Mouse (Mus musculus): ENCODE data around the gene Cyb5r3. TPM values are rescaled to one million over a fixed set of nuclear protein-coding genes. Genes with fewer than 3 reads are reported as not detected.

The Cyb5r3 gene
- polyA plus RNA-seq, 1 experiment from 2014 or later, result 122 TPM

DNA sequence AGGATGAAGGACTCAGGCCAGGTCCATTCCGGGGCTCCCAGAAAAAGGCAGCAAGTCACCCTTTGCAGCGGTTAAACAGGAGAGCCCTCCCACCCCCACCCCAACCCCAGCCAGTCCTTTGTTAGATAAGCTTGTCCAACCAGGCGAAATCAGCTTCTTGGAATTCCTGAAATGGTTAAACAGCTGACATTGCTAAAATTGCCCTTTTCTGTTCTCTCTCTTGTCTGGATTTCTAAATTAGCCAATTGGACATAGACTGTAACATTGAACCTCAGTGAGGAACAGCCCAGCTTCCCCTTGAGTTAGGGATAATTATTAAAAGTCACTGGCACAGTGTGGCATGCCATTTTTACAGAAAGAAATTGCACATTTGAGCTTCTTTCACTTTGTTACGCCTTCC is 30.0 kb upstream of the Cyb5r3 start:
- H3K27me3 ChIP-seq (ENCODE audit: control insufficient read depth, insufficient read depth, low read length), result no peaks in the 10 kb centered on the region
- no peak overlapping the region for H3K9ac ChIP-seq (replicated peaks; ENCODE audit: low read depth, low read length)
- H3K4me2 ChIP-seq (ENCODE audit: low read depth, low read length), result no peak overlapping the region
- H3K36me3 ChIP-seq (ENCODE audit: control insufficient read depth, insufficient read depth, low read length), result no peaks in the 10 kb centered on the region
- H3K27ac ChIP-seq (ENCODE audit: low read depth, low read length), result no peak overlapping the region
- H3K4me1 ChIP-seq (ENCODE audit: control insufficient read depth, insufficient read depth, low read length), result no peaks in the 10 kb centered on the region
- WGBS, result 79% methylated on average over 4 of the region's 4 CpGs
- no peak for ATAC-seq (ENCODE audit: low read depth)
- no peaks in the 10 kb centered on the region for H3K9me3 ChIP-seq (ENCODE audit: control insufficient read depth, low read length)
- no peak overlapping the region for H3K4me3 ChIP-seq (ENCODE audit: low read depth, low read length)

DNA sequence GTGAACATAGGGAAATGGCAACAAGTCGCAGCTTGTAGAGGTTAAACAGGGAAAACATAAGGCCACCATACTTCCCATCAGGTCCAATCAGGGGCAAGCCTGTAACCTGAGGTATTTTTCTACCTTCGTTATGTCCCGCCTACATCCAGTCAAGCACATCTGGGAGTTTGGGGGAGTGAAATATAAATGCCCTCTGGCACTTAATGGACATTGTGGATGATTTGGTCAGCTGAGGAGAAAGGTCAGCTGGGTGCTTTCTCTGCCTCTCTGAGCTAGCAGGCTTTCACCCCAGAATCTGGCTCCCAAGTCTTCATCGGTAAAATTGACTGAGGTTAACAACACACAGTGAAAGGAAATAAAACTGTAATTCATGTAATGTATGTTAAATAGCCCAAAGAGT is 21.0 kb upstream of the Cyb5r3 start:
- H3K27me3 ChIP-seq (ENCODE audit: control insufficient read depth, insufficient read depth, low read length), result no peaks in the 10 kb centered on the region
- 90% methylated on average over 4 of the region's 4 CpGs for WGBS
- no peak overlapping the region for H3K27ac ChIP-seq (ENCODE audit: low read depth, low read length)
- no peaks in the 10 kb centered on the region for H3K4me1 ChIP-seq (ENCODE audit: control insufficient read depth, insufficient read depth, low read length)
- ATAC-seq (ENCODE audit: low read depth), result no peak
- H3K36me3 ChIP-seq (ENCODE audit: control insufficient read depth, insufficient read depth, low read length), result no peaks in the 10 kb centered on the region
- no peak overlapping the region for H3K4me2 ChIP-seq (ENCODE audit: low read depth, low read length)
- H3K9ac ChIP-seq (replicated peaks; ENCODE audit: low read depth, low read length), result no peak overlapping the region
- H3K4me3 ChIP-seq (ENCODE audit: low read depth, low read length), result no peak overlapping the region
- H3K9me3 ChIP-seq (ENCODE audit: control insufficient read depth, low read length), result no peaks in the 10 kb centered on the region

DNA sequence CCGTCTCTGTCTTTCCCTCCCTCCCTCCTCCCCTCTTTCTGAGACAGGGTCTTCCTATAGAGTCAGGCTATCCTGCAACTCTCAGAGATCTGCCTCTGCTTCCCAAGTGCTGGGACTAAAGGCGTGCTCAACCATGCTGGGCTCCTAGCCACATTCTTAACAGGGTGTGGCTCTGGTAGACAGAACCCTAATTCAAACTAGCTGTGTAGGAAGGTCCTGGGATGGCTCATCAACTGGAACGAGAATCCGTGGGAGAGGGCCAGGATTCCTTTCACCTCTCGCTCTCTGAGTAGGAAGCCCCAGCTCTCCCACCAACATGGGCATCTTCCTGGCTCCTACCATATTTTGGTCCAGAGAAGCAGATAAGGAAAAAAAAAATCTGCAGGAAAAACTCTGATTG is 10.0 kb upstream of the Cyb5r3 start:
- H3K36me3 ChIP-seq (ENCODE audit: control insufficient read depth, insufficient read depth, low read length), result no peaks in the 10 kb centered on the region
- no peak for ATAC-seq (ENCODE audit: low read depth)
- H3K27me3 ChIP-seq (ENCODE audit: control insufficient read depth, insufficient read depth, low read length), result no peaks in the 10 kb centered on the region
- no peaks in the 10 kb centered on the region for H3K9me3 ChIP-seq (ENCODE audit: control insufficient read depth, low read length)
- H3K27ac ChIP-seq (ENCODE audit: low read depth, low read length), result no peak overlapping the region
- H3K9ac ChIP-seq (replicated peaks; ENCODE audit: low read depth, low read length), result no peak overlapping the region
- no peak overlapping the region for H3K4me2 ChIP-seq (ENCODE audit: low read depth, low read length)
- 80% methylated on average over 5 of the region's 5 CpGs for WGBS
- no peaks in the 10 kb centered on the region for H3K4me1 ChIP-seq (ENCODE audit: control insufficient read depth, insufficient read depth, low read length)
- no peak overlapping the region for H3K4me3 ChIP-seq (ENCODE audit: low read depth, low read length)

DNA sequence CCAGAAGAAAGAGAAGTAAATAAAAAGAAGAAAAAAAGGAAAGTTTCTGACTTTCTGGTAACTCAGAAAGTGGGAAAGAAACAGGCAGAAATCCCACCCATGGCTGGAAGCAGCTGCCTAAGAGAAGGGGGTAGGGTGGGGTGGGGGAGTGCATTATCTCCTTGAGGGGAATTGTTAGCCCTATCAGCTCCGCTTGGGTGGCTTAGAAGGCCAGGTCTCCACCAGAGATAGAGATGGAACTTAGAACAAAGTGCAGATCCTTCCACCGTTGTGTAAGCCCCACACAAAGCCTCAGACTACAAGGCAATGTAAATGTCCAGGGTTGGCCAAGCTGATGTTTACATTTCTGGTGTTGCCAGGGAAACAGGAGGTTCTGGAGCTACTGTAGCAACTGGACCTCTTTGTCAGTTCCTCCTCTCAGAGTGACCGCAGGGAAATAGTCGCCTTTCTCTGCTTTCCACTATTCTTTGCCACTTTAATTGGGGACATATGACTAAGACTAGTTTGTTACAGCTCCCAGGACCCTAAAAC is 9.5 kb upstream of the Cyb5r3 start:
- no peaks in the 10 kb centered on the region for H3K4me1 ChIP-seq (ENCODE audit: control insufficient read depth, insufficient read depth, low read length)
- no peak overlapping the region for H3K27ac ChIP-seq (ENCODE audit: low read depth, low read length)
- H3K9me3 ChIP-seq (ENCODE audit: control insufficient read depth, low read length), result no peaks in the 10 kb centered on the region
- H3K4me2 ChIP-seq (ENCODE audit: low read depth, low read length), result no peak overlapping the region
- H3K27me3 ChIP-seq (ENCODE audit: control insufficient read depth, insufficient read depth, low read length), result no peaks in the 10 kb centered on the region
- no peak for ATAC-seq (ENCODE audit: low read depth)
- H3K4me3 ChIP-seq (ENCODE audit: low read depth, low read length), result no peak overlapping the region
- H3K9ac ChIP-seq (replicated peaks; ENCODE audit: low read depth, low read length), result no peak overlapping the region
- no peaks in the 10 kb centered on the region for H3K36me3 ChIP-seq (ENCODE audit: control insufficient read depth, insufficient read depth, low read length)
- WGBS, result 58% methylated on average over 4 of the region's 4 CpGs

DNA sequence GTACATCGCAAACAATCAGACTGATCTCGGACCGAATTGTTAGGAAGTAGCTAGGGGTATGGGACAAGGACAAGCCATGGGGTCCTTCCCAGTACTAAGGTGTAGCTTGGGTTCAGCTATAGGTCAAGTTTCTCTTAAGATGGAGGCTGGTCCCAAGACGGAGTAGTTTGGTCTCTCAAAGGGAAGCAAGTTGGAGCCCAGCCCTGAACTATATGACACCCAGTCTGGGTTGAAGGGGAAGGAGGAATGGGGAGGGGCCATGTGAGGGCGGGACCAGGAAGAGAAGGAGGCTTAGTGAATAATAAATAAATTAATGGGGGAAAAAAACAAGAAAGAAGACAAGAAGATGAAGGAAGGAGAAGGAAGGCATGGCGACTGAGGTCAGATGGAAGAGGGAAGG is 7.6 kb upstream of the Cyb5r3 start:
- H3K9ac ChIP-seq (replicated peaks; ENCODE audit: low read depth, low read length), result no peak overlapping the region
- H3K4me1 ChIP-seq (ENCODE audit: control insufficient read depth, insufficient read depth, low read length), result no peaks in the 10 kb centered on the region
- H3K9me3 ChIP-seq (ENCODE audit: control insufficient read depth, low read length), result no peaks in the 10 kb centered on the region
- WGBS, result 84% methylated on average over 6 of the region's 6 CpGs
- no peak for ATAC-seq (ENCODE audit: low read depth)
- no peak overlapping the region for H3K27ac ChIP-seq (ENCODE audit: low read depth, low read length)
- no peak overlapping the region for H3K4me3 ChIP-seq (ENCODE audit: low read depth, low read length)
- H3K27me3 ChIP-seq (ENCODE audit: control insufficient read depth, insufficient read depth, low read length), result no peaks in the 10 kb centered on the region
- no peak overlapping the region for H3K4me2 ChIP-seq (ENCODE audit: low read depth, low read length)
- H3K36me3 ChIP-seq (ENCODE audit: control insufficient read depth, insufficient read depth, low read length), result no peaks in the 10 kb centered on the region

DNA sequence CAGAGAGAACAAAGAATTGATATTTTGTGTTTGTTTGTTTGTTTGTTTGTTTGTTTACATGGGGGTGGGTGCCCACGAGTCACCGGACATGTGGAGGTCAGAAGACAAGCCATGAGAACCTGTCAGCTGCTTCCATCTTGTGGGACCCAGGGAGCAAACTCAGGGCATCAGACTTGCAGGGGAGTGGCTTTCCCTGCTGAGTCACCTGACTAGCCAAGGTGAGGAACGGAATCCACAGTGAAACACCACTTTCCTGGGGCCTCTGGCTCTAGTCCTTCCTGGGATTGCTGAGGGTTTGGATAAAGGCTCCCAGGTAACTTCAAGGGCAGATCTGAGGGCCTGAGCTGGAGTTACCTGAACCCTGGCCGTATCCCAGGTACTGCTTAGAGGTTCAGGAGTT is 4.3 kb upstream of the Cyb5r3 start:
- Histone ChIP-seq H3K27me3 (ENCODE audit: control insufficient read depth, insufficient read depth, low read length) (no peaks in the 10 kb centered on the region), H3K4me3 (ENCODE audit: low read depth, low read length) (no peak overlapping the region), H3K4me2 (ENCODE audit: low read depth, low read length) (no peak overlapping the region), H3K9ac (replicated peaks; ENCODE audit: low read depth, low read length) (no peak overlapping the region), H3K27ac (ENCODE audit: low read depth, low read length) (no peak overlapping the region), H3K4me1 (ENCODE audit: control insufficient read depth, insufficient read depth, low read length) (0 out of 2 replicates have a peak, but pooled peaks cover 6% of the 10 kb centered on the region), H3K36me3 (ENCODE audit: control insufficient read depth, insufficient read depth, low read length) (no peaks in the 10 kb centered on the region), H3K9me3 (ENCODE audit: control insufficient read depth, low read length) (no peaks in the 10 kb centered on the region)
- 86% methylated on average over 4 of the region's 4 CpGs for WGBS
- no peak for ATAC-seq (ENCODE audit: low read depth)

DNA sequence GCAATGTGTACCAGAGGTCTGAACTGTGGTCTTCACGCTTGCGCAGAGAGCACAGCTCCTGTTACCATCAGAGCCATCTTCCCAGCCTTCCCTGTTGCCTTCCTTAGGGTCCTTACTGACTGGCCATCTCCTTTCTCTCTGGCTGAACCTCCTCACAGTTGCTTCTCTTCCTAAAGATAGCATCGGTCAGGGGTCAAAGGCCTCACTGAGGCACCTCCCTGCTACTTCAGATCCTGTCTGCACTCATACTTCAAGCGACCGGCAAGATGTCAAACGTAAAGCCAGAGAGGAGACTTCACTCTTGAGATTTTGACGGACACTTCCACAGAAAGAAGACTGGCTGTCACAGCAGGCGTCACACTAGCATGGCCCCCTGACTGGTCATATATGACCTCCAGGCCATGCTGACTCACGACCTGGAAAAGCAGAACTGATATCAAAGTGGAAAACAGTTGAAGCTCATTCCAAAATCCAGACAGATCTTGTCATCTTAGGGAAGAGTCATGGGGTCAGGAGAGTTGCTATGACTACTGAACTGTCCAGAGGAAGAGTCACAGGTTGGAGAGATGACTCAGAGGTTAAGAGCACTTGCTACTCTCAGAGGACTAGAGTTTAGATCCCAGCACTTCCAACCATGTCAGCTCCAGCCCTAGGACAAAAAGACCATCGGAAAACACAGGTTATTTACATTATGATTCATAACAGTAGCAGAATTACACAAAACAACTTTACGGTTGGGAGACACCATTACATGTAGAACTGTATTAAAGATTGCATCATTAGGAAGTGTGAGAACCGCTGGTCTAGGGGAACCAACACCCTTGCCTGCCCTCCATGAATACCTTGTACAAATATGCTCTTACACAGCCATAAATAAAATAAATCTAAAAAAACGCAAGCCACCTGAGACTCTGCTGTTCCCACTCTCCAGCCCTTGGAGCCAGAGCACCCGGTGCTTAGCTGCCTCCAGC is 1.8 kb upstream of the Cyb5r3 start:
- Histone ChIP-seq H3K36me3 (ENCODE audit: control insufficient read depth, insufficient read depth, low read length) (no peaks in the 10 kb centered on the region), H3K4me3 (ENCODE audit: low read depth, low read length) (no peak overlapping the region), H3K27ac (ENCODE audit: low read depth, low read length) (no peak overlapping the region), H3K9ac (replicated peaks; ENCODE audit: low read depth, low read length) (no peak overlapping the region), H3K4me2 (ENCODE audit: low read depth, low read length) (no peak overlapping the region), H3K4me1 (ENCODE audit: control insufficient read depth, insufficient read depth, low read length) (peaks cover 17% of the 10 kb centered on the region), H3K27me3 (ENCODE audit: control insufficient read depth, insufficient read depth, low read length) (no peaks in the 10 kb centered on the region), H3K9me3 (ENCODE audit: control insufficient read depth, low read length) (no peaks in the 10 kb centered on the region)
- no peak for ATAC-seq (ENCODE audit: low read depth)
- WGBS, result 92% methylated on average over 14 of the region's 14 CpGs

DNA sequence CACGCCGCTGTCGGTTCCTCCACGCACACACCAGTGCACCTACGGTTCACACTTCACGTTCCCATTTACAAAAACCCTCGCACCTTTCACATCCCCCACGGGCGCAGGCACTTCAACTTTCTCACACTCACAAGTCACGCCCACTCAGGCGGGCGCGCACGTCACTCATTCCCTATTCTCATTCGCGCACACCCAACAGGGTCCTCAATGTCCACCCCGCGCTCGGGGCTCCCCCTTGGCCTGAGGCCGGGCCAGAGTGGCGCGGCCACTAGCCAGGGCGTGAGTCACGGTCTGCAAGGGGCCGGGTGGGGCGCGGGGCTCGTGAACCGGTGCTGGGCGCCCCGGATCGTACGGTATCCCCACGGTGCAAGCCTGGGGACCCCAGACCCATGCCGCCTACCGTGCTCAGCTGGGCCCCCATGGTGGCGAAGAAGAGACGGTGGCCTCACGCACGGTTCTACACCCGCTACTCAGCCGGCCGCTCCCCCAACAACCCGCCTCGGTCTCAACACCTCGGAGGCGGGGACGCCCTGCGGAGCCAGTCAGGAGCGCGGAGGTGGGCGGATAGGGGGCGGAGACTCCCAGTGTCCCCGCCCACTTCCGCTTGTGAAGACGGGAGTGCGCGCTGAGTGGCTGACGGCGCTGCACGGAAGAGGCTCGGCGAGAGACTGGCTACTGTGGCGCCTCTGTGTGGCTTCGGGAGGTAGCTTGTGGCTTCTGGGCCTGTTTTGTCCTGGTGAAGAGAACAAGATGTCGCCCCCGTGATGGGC is 495 bp downstream of the Cyb5r3 start:
- peak overlapping the region; percentile 75 for H3K9ac ChIP-seq (replicated peaks; ENCODE audit: low read depth, low read length)
- H3K27me3 ChIP-seq (ENCODE audit: control insufficient read depth, insufficient read depth, low read length), result no peaks in the 10 kb centered on the region
- ATAC-seq (ENCODE audit: low read depth), result peak; percentile 96
- 1% methylated on average over 67 of the region's 67 CpGs for WGBS
- H3K4me3 ChIP-seq (ENCODE audit: low read depth, low read length), result peak overlapping the region; percentile 96
- peak overlapping the region; percentile 69 for H3K27ac ChIP-seq (ENCODE audit: low read depth, low read length)
- no peaks in the 10 kb centered on the region for H3K36me3 ChIP-seq (ENCODE audit: control insufficient read depth, insufficient read depth, low read length)
- no peaks in the 10 kb centered on the region for H3K9me3 ChIP-seq (ENCODE audit: control insufficient read depth, low read length)
- H3K4me2 ChIP-seq (ENCODE audit: low read depth, low read length), result peak overlapping the region; percentile 75
- H3K4me1 ChIP-seq (ENCODE audit: control insufficient read depth, insufficient read depth, low read length), result peaks cover 17% of the 10 kb centered on the region
